Mouse (Mus musculus) frontal cortex, postnatal 25 days (tissue): ENCODE data around the gene Krt24.
A peak's percentile ranks its signal among the peaks of the same experiment; 100 is the strongest.
"Not testable (repeated sequence)": the region's sequence is repeated elsewhere in the genome, so short reads cannot be mapped to it uniquely, and the experiment has no call there.

Source experiments
- DNase-seq, 2 experiments: peaks; one replicate each; pipeline ENCODE4 v3.0.0; 2022; ENCODE audit warnings: low spot score in 2 of 2

The Krt24 gene

GRCm38 (mm10) chr11:99253893-99254292, 31.2 kb downstream of the Krt24 start:
- DNase-seq, result no peak

DNA sequence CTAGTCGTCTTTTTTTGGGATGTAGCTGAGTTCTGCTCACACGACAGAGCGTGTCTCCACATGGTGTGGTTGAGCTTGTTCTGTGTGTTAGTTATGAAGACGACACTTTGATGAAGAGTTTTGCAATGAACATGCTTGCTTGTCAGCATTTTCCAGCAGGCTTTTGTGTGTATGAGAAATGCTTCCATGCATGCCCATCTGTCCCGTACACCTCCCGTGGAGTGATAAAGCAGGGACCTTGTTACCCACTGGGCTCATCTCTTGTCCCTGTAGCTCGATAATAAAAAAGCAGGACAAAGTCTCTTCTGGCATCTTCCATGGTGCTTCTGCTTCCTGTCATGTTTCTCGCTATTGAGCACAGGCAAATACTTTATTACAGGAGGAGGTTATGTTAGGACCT, 32.4 kb downstream of the Krt24 start:
- no peak for DNase-seq

DNA sequence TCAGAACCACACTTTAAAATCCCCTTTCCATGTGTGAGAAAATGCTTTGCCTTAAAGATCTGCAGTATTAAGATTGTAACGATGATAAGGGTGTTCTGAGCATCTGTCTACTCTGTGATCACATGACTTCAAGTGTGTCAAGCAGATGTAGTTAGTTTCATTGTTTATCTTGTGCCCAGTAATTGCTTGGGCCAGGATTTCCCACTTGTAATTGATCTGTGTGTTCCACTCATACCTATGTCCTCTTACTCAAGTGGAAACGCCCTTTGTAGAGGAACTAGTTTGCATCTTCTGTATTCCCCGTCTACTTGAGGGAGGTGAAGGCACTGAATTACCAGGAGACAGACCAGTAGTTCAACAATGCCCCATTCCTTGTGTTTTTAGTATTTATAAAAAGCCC, 34.4 kb downstream of the Krt24 start:
- no peak for DNase-seq

GRCm38 (mm10) chr11:99250241-99250640, 34.8 kb downstream of the Krt24 start:
- DNase-seq, result peak in 1 of 2 experiments; percentile 27

GRCm38 (mm10) chr11:99249115-99249514, 35.9 kb downstream of the Krt24 start:
- no peak for DNase-seq

- no peak for DNase-seq
These were observed 37.1 kb downstream of the Krt24 start for GRCm38 (mm10) chr11:99247916-99248315.

DNA sequence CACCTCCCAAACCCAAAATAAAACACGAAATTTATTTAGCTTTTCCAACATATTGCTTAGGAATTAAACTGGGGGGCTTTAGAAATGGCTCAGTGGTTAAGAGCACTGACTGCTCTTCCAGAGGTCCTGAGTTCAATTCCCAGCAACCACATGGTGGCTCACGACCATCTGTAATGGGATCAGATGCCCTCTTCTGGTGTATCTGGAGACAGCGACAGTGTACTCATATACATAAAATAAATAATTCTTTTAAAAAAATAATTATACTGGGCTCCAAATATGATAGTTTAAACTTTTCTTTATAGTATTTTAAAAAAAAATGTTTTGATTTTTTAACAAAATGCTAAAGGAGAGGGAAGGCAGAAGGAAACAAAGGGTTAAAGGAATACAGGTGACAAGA, 40.5 kb downstream of the Krt24 start:
- not testable (repeated sequence) for DNase-seq

DNA sequence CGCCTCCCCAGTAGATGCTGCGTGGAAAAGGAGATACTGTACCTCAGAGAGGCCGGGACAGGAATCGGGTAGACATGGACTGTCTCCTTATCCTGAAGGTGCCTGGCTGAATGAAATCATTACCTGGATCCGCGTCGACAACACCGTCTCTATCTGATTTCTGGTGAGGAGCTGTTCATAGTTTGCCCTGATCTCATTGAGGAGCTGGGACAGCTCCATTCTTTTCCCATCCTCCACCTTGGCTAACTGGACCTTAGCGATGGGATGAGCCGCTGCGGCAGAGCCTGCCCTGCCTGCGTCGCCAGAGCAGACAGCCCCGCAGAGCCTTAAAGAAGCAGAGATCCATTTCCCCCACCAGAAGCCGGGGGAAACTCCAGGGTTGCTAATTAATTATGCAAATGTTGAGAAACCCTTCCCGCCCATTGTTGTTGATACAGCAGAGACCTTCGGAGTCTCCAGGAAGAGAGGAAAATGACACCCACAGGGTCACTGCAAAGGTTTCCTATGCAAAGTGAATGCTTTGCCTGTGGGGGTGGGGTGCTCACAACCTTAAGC, 41.2 kb downstream of the Krt24 start, which contains the start of gene Krt222:
Gene Krt222, minus strand, starts transcription at position 266 of the 555 bp plus-strand sequence.
- DNase-seq, result peak; percentile 10 to 16

GRCm38 (mm10) chr11:99243200-99243819, 41.8 kb downstream of the Krt24 start:
- DNase-seq, result no peak

DNA sequence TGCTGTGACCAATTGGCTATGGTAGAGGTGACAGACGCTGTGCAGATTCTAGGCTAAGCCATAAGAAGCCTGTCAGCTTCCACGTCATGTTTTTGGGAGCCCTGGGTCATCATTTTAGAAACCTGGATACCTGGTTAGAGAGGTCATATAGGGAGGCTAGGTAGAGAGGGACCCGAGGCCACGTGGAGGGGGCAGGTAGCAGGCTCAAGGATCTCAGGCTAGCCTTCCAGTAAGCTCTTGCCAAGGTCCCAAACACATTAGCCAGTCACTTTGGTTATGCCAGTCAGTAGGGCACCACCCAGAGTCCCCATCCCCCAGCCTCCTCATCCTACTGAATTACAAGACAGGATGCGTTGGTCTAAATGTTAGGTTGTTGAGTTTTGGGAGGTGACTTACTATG, 43.0 kb downstream of the Krt24 start:
- DNase-seq, result no peak

GRCm38 (mm10) chr11:99238468-99238867, 46.6 kb downstream of the Krt24 start:
- DNase-seq, result no peak

- DNase-seq, result no peak
These were observed 53.8 kb downstream of the Krt24 start for GRCm38 (mm10) chr11:99231049-99231816.

GRCm38 (mm10) chr11:99230261-99231048, 54.6 kb downstream of the Krt24 start, which contains the start of gene Smarce1:
Smarce1 (minus strand) TSS chr11:99231017.
- peak; percentile 54 to 64 for DNase-seq
